Mouse (Mus musculus) cerebellum, adult 9-11 months (tissue): ENCODE measurements at regions not wholly inside any gene's neighbourhood (a gene's known extent, or its start where the extent isn't known, plus 50 kb on each side); places are given as distances from the start of the nearest gene placed in this dataset.

Experiments
- DNase-seq: peaks from one replicate; pipeline ENCODE4 v3.0.0; 2022

GRCm38 (mm10) chr10:99602331-99602730 lies 157.1 kb downstream of the Csl start:
- DNase-seq = no peak

DNA sequence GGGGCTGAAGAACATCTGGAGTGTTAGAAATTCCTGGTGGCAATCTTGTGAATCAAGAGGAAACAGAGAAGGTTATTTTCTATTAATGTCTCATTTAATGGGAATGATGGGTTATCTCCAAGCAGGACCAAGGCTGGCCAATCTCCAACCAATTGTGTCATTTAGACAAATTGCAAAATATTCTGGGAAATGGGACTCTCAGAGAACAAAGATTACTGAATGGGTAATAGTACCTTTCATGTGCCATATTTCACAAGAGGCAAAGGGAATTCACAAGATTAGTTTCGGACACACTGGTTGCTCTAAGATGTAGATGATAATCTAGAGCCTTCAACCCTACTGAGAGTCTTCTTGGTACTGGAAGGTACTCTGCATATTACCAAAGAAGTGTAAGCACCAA lies 155.3 kb downstream of the Csl start:
- DNase-seq = no peak

DNA sequence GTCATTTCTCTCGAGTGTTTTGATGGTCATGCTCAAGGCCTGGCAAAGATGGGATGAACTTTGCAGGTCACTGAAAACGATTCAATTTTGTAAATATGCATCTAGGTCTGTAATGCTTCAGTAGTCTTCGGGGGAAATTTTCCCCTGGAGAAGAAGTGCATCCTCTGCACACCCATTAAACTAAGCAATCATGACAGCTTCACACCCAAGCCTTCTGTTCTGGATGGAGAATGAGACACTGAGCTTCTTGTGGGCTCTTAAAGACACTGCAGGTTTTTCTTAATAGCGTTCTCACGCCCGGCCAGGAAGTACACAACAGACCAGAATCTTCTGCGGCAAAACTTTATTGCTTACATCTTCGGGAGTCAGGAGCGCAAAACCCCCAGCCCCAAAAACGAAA lies 151.0 kb downstream of the Csl start:
- no peak for DNase-seq

GRCm38 (mm10) chr10:99609420-99609819 lies 150.0 kb downstream of the Csl start:
- DNase-seq = no peak

DNA sequence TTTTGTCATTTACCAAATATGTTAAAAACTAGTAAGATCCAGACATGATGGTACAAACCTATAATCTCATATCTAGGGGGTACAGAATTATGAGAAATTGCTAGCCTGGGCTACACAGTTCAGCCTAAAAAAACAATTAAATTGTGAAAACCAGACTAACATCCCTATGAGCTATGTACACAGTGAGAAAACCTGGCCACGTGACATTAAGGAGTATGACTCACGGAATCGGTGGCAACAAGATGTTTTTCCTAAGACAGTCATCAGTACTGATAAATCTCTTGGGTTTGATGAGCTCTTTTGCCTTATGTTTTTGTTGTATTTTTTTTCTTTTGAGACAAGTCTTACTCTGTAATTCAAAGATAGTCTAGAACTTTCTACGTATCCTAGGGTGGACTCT lies 148.6 kb downstream of the Csl start:
- no peak for DNase-seq

DNA sequence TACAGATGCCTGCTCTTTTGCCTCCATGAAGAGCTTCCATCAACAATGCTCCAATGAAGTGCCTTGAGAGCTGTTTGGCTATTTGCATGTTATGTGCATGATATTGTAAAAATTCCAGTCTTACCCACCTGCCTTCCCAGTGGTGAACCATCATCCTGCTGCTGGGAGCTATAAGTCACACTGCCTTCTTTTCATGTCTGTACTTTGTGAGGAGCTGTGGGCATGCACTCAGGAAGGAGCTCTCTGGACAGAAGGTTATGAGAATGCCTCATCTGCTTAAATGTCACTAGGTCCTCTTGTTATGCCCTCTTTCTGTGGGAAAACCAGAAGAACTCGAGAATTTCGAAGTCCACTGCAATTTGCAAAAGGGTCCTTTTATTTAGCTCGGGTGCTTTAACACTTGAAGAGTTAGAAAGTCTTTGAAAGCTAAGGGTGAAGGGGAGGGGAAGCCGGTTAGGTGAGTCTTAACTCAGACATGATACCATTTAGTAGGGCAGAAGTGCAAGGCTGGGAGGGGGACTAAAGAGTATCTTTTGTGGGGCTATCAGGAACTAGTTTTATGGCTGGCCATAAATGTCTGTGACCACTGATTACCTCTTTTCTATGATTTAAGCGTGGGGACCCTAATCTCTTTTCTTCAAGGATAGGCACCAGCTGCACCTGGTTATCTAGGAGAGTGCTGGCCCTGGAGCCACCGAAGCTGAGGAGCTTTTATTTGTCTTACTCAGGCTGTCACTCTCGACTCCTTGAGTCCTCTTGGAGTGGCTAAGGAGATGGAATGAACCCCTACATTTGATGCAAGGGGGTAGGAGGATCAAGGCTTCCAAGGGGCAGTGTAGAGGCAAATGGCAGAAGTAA lies 144.8 kb downstream of the Csl start:
- no peak for DNase-seq

- DNase-seq = no peak
Observed at GRCm38 (mm10) chr10:99615371-99615770, 144.1 kb downstream of the Csl start.

DNA sequence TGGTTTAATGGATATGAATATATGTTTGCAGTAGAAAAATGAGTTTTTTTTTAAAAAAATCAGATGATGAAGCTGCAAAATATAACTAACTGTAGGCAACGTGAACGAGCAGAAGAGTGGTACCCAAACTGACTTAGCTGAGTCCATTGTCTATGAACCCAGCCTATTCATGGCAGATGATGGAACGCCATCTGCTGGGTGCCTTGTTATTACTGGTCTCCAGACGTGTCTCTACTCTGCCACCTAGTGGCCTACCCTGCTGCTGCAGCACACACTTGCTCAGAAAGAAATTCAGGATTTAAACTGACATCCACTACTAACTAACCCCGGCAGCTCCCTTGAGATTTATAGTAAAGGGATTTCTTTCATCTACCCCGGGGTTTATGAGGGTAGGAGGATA lies 143.7 kb downstream of the Csl start:
- DNase-seq = peak; percentile 58

DNA sequence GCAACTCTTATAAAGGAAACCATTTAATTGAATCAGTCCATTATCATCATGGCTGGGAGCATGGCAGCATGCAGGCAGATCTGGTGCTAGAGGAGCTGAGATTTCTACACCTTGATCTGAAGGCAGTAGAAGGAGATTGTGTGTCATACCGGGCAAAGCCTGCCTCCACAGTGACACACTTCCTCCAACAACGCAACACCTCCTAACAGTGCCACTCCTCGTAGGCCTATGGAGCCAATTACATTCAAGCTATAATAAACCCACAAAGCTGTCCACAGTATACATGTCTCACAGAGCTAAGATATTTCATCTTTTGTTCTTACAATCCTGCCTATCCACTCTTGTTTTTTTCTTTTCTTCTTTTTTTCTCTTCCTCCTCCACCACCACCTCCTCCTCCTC lies 141.8 kb downstream of the Csl start:
- DNase-seq = no peak

- peak; percentile 36 for DNase-seq
Observed at GRCm38 (mm10) chr10:99619421-99620151, 139.9 kb downstream of the Csl start.

- DNase-seq = no peak
Observed at GRCm38 (mm10) chr10:99620489-99620888, 139.0 kb downstream of the Csl start.

- DNase-seq = no peak
Observed at GRCm38 (mm10) chr10:99627355-99627754, 132.1 kb downstream of the Csl start.

GRCm38 (mm10) chr10:99632250-99632985 lies 127.0 kb downstream of the Csl start:
- no peak for DNase-seq

DNA sequence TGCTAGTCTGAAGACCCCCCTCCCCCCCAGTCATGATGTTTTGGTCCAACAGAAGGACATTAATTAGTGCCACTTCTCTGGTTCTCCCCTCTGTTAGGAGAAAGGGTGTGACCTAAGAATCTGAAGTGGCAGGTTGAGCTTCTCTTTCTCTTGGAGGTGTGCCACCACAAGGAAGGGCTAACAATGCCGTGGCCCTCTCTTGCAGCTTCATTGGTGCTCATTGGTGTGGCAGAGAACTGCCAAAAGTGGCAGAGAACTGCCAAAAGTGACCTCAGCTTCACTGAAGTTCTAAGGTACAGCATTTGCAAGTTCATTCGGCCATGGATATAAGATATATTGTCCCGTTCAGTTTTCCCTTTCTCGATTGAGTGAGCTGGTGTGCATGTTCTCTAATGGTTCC lies 123.7 kb downstream of the Csl start:
- DNase-seq = no peak

GRCm38 (mm10) chr10:99639022-99639421 lies 120.4 kb downstream of the Csl start:
- DNase-seq = peak; percentile 34

DNA sequence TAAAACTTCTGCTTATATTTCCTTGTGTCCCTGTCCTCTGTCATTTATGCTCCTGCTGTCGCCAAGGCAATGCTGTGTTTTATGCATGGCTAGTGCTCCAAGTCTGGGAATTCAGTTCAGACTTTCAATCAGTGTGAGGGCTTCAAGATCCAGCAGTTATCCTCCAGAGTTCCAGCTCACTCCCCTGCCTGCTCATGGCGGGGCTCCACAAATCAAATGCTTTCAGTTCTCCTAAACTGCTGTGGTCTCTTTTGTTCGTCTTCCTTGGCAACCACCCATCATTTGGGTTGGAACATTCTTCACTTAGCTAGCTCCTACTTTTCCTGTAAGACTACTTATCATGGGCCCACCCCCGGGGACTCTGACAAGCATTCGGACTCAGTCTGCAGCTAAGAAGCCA lies 120.0 kb downstream of the Csl start:
- DNase-seq = no peak

- peak; percentile 6 for DNase-seq
Observed at GRCm38 (mm10) chr10:99641784-99642183, 117.7 kb downstream of the Csl start.

- no peak for DNase-seq
Observed at GRCm38 (mm10) chr10:99642201-99642827, 117.1 kb downstream of the Csl start.

DNA sequence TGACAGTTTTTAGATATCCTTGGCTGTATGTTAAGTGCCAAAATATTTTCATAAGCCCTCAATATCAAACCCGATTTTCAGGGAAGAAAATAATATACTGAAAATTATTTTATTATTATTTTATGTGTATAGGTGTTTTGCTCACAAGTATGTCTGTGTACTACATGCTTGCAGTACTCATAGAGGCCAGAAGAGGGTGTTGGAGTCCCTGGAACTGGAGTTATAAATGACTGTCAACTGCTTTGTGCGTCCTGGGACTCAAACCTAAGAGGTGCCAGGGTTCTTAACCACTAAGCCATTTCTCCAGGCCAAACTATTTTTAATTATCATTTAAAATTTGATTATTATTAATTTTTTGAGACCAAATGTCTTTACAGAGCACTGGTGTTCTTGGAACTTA lies 114.5 kb downstream of the Csl start:
- DNase-seq = no peak

GRCm38 (mm10) chr10:99652011-99652410 lies 107.4 kb downstream of the Csl start:
- no peak for DNase-seq

GRCm38 (mm10) chr10:99654284-99654683 lies 105.2 kb downstream of the Csl start:
- DNase-seq = no peak

- DNase-seq = no peak
Observed at GRCm38 (mm10) chr10:99676557-99677098, 82.8 kb downstream of the Csl start.

DNA sequence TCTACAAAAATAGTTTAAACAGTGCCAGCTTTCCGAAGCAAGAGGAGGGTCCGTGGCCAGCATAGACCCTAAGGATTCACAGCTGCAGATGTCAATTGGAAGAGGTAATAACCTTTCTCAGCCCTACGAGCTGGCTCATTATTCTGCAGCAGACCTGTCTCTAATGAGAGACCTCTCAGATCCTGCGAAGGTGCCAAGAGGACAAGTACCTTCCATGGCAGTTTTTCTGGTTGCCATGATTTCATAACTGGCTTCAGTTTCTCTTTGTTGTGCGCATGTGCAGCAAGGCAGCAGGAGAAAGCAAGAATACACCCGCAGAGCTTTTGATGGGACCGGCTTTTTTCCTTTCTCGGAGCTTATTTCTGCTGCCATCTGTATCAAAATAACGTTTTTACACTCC lies 81.4 kb downstream of the Csl start:
- peak; percentile 2 for DNase-seq
